Mouse (Mus musculus) brain, embryonic 14.5 days (tissue): ENCODE data around the gene Rasd1.

ENCODE experiments used
- CTCF ChIP-seq: fragments of 200-500 bp; IDR thresholded peaks from 2 replicates; pipeline ENCODE4 v1.5.1; 2012; ENCODE audit warnings: inconsistent platforms, mild to moderate bottlenecking, moderate library complexity, borderline replicate concordance; ENCODE audit not compliant: insufficient read depth, insufficient read length; ENCODE audit errors: extremely low read depth
- POLR2A ChIP-seq: fragments of 200-500 bp; IDR thresholded peaks from 2 replicates; pipeline ENCODE4 v1.6.1; 2012; ENCODE audit warnings: mild to moderate bottlenecking, inconsistent platforms, borderline replicate concordance; ENCODE audit not compliant: poor library complexity, insufficient read depth, insufficient read length, severe bottlenecking; ENCODE audit errors: extremely low read depth

- TF ChIP-seq CTCF, result no peak
- TF ChIP-seq POLR2A, result no peak
These were observed 44.4 kb downstream of the Rasd1 start for GRCm38 (mm10) chr11:59920331-59920730.
